Mouse (Mus musculus): ENCODE data around the gene Epm2aip1. TPM values are rescaled to one million over a fixed set of nuclear protein-coding genes. Genes with fewer than 3 reads are reported as not detected.

Epm2aip1 gene
- polyA plus RNA-seq (2012; rRNA removed) = 7.3 and 10.1 TPM in 2 replicates

GRCm38 (mm10) chr9:111271434-111272160 is at the start of gene Epm2aip1, which contains the start of gene Mlh1:
Epm2aip1 (plus strand) TSS chr9:111271929.
Mlh1 (minus strand) TSS chr9:111271791.
- peak; percentile 99 for DNase-seq
- H3K4me3 ChIP-seq (replicated peaks; ENCODE audit: extremely low read depth, low read depth, low read length) = peak within 1 kb of the TSS; percentile 89
- TF ChIP-seq CTCF (IDR thresholded peaks at IDR 0.05; ENCODE audit: insufficient read depth, low read length) (no peak), POLR2A (IDR thresholded peaks at IDR 0.05; ENCODE audit: borderline replicate concordance, extremely low read depth, low read depth, low read length) (peak; percentile 98)
- peaks cover 15% of the 10 kb centered on the region for H3K4me1 ChIP-seq (ENCODE audit: control insufficient read depth, insufficient read depth, low read length)
- under 1% methylated on average over 64 of the region's 64 CpGs for WGBS

- TF ChIP-seq POLR2A (IDR thresholded peaks at IDR 0.05; ENCODE audit: borderline replicate concordance, extremely low read depth, low read depth, low read length) (no peak), CTCF (IDR thresholded peaks at IDR 0.05; ENCODE audit: insufficient read depth, low read length) (no peak)
- no peak for DNase-seq
- H3K4me1 ChIP-seq (ENCODE audit: control insufficient read depth, insufficient read depth, low read length) = no peaks in the 10 kb centered on the region
- no peak overlapping the region for H3K4me3 ChIP-seq (replicated peaks; ENCODE audit: extremely low read depth, low read depth, low read length)
- 95% methylated on average over 5 of the region's 5 CpGs for WGBS
Observed at GRCm38 (mm10) chr9:111223406-111223805, 48.3 kb upstream of the Epm2aip1 start.

GRCm38 (mm10) chr9:111228446-111228845 is 43.3 kb upstream of the Epm2aip1 start:
- Histone ChIP-seq H3K4me1 (ENCODE audit: control insufficient read depth, insufficient read depth, low read length) (no peaks in the 10 kb centered on the region), H3K4me3 (replicated peaks; ENCODE audit: extremely low read depth, low read depth, low read length) (no peak overlapping the region)
- no peak for DNase-seq
- 72% methylated on average over 5 of the region's 5 CpGs for WGBS
- TF ChIP-seq CTCF (IDR thresholded peaks at IDR 0.05; ENCODE audit: insufficient read depth, low read length) (no peak), POLR2A (IDR thresholded peaks at IDR 0.05; ENCODE audit: borderline replicate concordance, extremely low read depth, low read depth, low read length) (no peak)

- TF ChIP-seq CTCF (IDR thresholded peaks at IDR 0.05; ENCODE audit: insufficient read depth, low read length) (no peak), POLR2A (IDR thresholded peaks at IDR 0.05; ENCODE audit: borderline replicate concordance, extremely low read depth, low read depth, low read length) (no peak)
- Histone ChIP-seq H3K4me1 (ENCODE audit: control insufficient read depth, insufficient read depth, low read length) (no peaks in the 10 kb centered on the region; the same call in 1 of the 2 replicates), H3K4me3 (replicated peaks; ENCODE audit: extremely low read depth, low read depth, low read length) (no peak overlapping the region)
- whole genome bisulfite sequencing = 91% methylated on average over 9 of the region's 9 CpGs
- DNase-seq = no peak
Observed at GRCm38 (mm10) chr9:111234701-111235100, 37.0 kb upstream of the Epm2aip1 start.

GRCm38 (mm10) chr9:111237726-111238125 is 34.0 kb upstream of the Epm2aip1 start:
- H3K4me3 ChIP-seq (replicated peaks; ENCODE audit: extremely low read depth, low read depth, low read length) = no peak overlapping the region
- no peaks in the 10 kb centered on the region; the same call in 1 of the 2 replicates for H3K4me1 ChIP-seq (ENCODE audit: control insufficient read depth, insufficient read depth, low read length)
- no peak for DNase-seq
- TF ChIP-seq POLR2A (IDR thresholded peaks at IDR 0.05; ENCODE audit: borderline replicate concordance, extremely low read depth, low read depth, low read length) (no peak), CTCF (IDR thresholded peaks at IDR 0.05; ENCODE audit: insufficient read depth, low read length) (no peak)

GRCm38 (mm10) chr9:111239821-111240220 is 31.9 kb upstream of the Epm2aip1 start:
- Histone ChIP-seq H3K4me1 (ENCODE audit: control insufficient read depth, insufficient read depth, low read length) (no peaks in the 10 kb centered on the region), H3K4me3 (replicated peaks; ENCODE audit: extremely low read depth, low read depth, low read length) (no peak overlapping the region)
- 77% methylated on average over 4 of the region's 4 CpGs for WGBS
- no peak for DNase-seq
- TF ChIP-seq CTCF (IDR thresholded peaks at IDR 0.05; ENCODE audit: insufficient read depth, low read length) (no peak), POLR2A (IDR thresholded peaks at IDR 0.05; ENCODE audit: borderline replicate concordance, extremely low read depth, low read depth, low read length) (no peak)

- DNase-seq = no peak
- Histone ChIP-seq H3K4me3 (replicated peaks; ENCODE audit: extremely low read depth, low read depth, low read length) (no peak overlapping the region), H3K4me1 (ENCODE audit: control insufficient read depth, insufficient read depth, low read length) (no peaks in the 10 kb centered on the region)
- 86% methylated on average over 6 of the region's 6 CpGs for WGBS
- TF ChIP-seq CTCF (IDR thresholded peaks at IDR 0.05; ENCODE audit: insufficient read depth, low read length) (no peak), POLR2A (IDR thresholded peaks at IDR 0.05; ENCODE audit: borderline replicate concordance, extremely low read depth, low read depth, low read length) (no peak)
Observed at GRCm38 (mm10) chr9:111243384-111243783, 28.3 kb upstream of the Epm2aip1 start.

- 83% methylated on average over 6 of the region's 6 CpGs for WGBS
- TF ChIP-seq POLR2A (IDR thresholded peaks at IDR 0.05; ENCODE audit: borderline replicate concordance, extremely low read depth, low read depth, low read length) (no peak), CTCF (IDR thresholded peaks at IDR 0.05; ENCODE audit: insufficient read depth, low read length) (no peak)
- Histone ChIP-seq H3K4me3 (replicated peaks; ENCODE audit: extremely low read depth, low read depth, low read length) (no peak overlapping the region), H3K4me1 (ENCODE audit: control insufficient read depth, insufficient read depth, low read length) (no peaks in the 10 kb centered on the region)
- no peak for DNase-seq
Observed at GRCm38 (mm10) chr9:111245546-111245945, 26.2 kb upstream of the Epm2aip1 start.

- no peak for DNase-seq
- H3K4me1 ChIP-seq (ENCODE audit: control insufficient read depth, insufficient read depth, low read length) = no peaks in the 10 kb centered on the region
- H3K4me3 ChIP-seq (replicated peaks; ENCODE audit: extremely low read depth, low read depth, low read length) = no peak overlapping the region
- no peak for TF ChIP-seq POLR2A (IDR thresholded peaks at IDR 0.05; ENCODE audit: borderline replicate concordance, extremely low read depth, low read depth, low read length)
- 0 out of 2 replicates have a peak, but pooled peaks have one; percentile 10 for TF ChIP-seq CTCF (IDR thresholded peaks at IDR 0.05; ENCODE audit: insufficient read depth, low read length)
- 72% methylated on average over 3 of the region's 3 CpGs for WGBS
Observed at GRCm38 (mm10) chr9:111247682-111248246, 24.0 kb upstream of the Epm2aip1 start.

All from lung, adult 2 months (tissue).